Mouse (Mus musculus) layer of hippocampus, adult 9-11 months (tissue): Measurements from ENCODE around the gene Ipo7.
"Not testable (repeated sequence)": the region's sequence is repeated elsewhere in the genome, so short reads cannot be mapped to it uniquely, and the experiment has no call there.

Experiments used
- DNase-seq: peaks from one replicate; pipeline ENCODE4 v3.0.0; 2022

Gene Ipo7

DNA sequence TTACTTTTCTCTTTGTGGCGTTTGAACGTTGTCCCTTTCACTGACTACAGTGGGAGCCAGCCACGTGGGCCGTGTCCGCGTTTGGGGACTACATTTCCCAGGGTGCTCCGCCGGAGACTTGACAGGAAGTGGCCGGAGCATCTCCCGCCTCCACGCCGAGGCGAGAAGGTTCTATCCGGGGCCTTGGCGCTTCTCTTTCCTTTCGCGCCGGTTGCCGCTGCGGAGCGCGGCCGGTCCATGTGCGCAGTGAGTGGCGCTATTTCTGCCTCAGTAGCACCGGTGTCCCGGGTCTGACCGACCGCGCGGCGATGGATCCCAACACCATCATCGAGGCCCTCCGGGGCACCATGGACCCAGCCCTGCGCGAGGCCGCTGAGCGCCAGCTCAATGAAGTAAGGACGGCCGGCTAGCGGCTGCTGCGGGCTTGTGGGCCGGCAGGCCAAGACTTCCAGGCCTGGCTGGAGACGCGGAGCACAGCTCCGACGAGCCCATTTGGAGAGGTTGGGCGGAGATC is at the start of gene Ipo7:
TSS of gene Ipo7 (plus strand) at position 158 of the 514 bp plus-strand sequence.
- peak; percentile 93 for DNase-seq

DNA sequence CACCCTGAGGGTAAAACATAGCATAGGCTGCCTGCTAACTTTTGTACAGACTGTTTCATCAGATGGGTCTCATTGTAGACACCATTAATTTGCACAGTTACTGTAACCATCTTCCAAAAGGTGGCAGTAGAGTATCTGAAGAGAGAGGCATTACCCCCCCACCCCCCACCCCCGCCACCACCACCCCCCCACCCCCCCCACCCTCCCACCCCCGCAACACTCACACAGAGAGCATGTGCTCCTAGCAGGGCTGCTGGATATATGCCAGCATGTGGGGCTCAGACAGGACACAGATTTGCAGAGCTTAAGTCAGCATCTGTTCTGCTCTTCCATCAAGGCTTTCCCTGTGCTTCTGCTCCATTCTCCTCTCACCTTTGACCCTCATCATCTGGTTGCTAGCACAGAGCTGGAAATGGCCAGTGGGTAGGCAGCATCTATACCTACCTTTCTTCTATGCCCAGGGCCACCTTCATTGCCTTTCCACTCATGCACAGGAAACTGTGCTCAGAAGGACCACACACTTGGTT is 49.1 kb upstream of the Ipo7 start:
- peak; percentile 80 for DNase-seq

DNA sequence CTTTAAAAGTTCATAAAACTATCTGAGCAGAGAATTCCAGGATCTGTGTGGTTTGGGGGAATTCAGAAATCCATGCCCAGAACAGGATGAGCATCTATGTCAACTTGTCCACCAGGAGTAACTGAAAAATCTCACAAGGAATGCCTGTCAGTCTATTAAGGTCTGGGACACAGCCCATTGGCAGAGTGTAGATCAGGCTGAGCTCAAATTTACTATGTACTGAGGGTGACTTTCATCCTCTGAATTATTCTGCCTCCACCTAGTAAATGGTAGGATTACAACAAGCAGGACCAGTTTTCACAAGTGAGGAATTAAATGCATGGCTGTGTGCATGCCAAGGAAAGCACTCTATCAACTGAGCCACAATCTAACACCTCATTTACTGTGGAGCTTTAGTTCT is 48.5 kb upstream of the Ipo7 start:
- DNase-seq, result no peak

DNA sequence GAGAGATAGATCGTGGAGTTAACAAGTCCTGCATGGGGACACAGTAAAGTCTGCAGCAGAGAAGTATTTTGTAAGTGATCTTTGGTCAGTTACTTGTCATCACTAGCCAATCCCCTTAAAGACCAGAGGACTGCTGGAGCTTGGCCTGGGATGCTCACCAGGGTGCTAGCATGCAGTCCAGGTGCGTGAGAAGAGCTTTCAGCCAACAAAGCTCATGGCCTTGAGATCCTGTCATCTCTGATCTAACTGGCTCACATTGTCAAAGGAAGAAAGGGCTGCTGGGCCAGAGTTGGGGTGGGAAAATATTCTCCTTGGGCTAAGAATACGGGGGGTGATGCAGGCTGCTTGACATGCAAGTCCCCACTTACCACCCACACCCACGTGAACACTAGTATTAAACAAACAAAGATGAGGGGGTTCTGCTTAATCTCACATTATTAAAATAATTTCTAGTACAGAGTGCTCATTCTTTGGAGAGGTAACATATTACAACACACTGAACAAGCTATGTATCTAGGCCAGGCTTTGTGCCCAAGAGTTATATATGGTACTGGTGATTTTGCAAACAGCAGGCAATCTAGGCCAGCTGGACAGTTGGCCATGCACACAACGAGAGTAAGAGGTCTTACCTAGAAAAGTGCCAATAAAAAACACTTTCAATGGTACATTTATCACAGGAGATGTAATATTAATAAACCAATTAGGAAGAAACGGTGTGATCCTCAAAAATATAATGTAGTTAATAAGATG is 41.9 kb upstream of the Ipo7 start:
- DNase-seq, result no peak

DNA sequence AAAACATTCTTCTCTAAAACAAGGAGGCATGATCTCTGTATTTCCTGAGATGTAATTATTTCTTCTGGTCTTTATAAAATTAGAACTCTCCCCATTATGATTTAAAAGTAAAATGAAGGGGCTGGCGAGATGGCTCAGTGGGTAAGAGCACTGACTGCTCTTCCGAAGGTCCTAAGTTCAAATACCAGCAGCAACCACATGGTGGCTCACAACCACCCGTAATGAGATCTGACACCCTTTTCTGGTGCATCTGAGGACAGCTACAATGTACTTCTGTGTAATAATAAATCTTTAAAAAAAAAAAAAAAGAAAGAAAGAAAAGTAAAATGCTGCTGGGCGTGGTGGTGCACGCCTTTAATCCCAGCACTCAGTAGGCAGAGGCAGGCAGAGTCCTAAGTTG is 40.9 kb upstream of the Ipo7 start:
- DNase-seq, result not testable (repeated sequence)

DNA sequence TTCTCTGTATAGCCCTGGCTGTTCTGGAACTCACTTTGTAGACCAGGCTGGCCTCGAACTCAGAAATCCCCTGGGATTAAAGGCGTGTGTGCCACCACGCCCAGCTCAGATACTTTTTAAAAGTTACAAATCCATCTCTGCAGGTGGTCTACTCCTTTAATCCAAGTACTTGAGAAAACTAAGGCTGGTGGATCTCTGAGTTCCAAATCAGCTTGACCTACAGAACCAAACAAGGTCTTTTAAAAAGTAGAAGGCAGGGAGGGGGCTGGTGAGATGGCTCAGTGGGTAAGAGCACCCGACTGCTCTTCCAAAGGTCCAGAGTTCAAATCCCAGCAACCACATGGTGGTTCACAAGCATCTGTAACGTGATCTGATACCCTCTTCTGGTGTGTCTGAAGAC is 33.5 kb upstream of the Ipo7 start:
- DNase-seq, result not testable (repeated sequence)

DNA sequence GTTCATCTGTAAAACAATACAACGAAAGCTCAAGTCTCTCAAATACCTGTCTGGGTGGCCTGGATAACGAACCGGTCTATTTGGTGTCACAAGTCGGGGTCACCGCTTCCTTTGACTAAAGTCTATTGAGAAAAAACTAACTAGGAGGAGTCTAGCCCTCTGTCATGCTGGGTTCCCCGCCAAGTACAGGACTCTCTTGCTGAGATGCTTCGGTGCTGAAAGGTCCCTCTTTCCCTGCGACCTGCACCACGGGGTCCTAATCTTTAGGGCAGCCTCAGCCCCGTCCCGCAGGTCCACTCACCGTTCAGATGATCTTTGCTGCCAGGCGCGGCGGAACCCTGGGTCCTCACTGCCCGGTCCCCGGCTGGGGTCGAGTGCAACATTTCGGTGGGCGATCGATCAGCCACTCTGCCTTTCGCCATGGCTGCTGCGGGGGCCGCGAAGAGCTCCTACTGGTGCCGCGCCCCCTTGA is 32.4 kb upstream of the Ipo7 start:
- DNase-seq, result no peak

DNA sequence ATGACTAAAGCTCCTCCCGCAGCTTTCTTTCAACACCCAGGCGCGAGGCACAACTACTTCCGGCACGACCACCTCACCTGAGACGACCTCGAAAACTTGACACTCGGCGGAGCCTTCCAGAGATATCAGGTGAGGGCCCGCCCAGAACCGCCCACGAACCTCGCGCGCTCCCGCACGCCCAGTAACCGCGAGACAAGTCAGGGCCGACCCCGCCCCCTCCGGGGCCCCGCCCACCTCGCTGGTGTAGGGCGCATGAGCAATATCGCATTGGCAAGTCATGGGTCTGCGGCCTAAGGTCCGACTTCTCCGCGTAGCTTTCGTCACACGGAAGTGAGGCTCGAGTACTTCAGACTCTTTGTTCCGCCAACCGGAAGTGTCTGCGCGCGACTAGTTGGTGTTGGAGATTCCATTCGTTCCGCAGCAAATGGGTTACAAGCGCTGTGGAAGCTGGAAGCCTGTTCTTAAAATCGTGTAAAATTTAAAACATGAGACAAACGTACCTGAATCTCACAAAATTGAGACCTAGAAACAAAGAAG is 31.9 kb upstream of the Ipo7 start:
- DNase-seq, result peak; percentile 99

DNA sequence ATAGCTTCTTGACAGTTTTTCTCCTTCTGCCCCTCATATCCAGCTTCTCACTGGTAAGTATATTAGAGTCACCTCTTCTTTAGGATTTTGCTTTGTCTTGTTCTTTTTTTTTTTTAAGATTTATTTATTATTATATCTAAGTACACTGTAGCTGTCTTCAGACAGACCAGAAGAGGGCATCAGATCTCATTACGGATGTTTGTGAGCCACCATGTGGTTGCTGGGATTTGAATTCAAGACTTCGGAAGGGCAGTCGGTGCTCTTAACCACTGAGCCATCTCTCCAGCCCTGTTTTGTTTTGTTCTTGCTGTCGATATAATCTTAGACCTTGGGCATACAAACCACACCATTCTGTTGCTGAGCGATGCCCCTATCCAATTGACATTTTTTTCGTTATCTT is 31.3 kb upstream of the Ipo7 start, which contains the start of gene Tmem41b:
TSS of gene Tmem41b (minus strand) at position 155 of the 400 bp plus-strand sequence.
- peak; percentile 44 for DNase-seq

DNA sequence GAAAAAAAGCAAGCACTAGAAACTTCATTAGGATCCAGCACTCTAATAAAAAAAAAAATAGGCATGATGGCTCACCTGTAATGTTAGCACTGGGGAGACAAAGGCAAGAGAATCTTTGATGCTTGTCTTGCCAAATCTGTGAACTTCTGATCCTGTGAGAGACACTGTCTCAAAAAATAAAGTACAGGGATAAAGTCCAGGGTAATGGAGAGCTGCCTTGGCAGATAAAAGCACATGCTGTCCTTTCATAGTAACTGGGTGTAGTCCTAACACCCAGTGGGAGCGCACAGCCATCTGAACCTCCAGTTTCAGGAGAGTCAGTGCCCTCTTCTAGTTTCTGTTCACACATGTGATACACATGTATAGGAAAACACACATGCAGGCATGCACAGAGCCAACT is 26.8 kb upstream of the Ipo7 start:
- no peak for DNase-seq

DNA sequence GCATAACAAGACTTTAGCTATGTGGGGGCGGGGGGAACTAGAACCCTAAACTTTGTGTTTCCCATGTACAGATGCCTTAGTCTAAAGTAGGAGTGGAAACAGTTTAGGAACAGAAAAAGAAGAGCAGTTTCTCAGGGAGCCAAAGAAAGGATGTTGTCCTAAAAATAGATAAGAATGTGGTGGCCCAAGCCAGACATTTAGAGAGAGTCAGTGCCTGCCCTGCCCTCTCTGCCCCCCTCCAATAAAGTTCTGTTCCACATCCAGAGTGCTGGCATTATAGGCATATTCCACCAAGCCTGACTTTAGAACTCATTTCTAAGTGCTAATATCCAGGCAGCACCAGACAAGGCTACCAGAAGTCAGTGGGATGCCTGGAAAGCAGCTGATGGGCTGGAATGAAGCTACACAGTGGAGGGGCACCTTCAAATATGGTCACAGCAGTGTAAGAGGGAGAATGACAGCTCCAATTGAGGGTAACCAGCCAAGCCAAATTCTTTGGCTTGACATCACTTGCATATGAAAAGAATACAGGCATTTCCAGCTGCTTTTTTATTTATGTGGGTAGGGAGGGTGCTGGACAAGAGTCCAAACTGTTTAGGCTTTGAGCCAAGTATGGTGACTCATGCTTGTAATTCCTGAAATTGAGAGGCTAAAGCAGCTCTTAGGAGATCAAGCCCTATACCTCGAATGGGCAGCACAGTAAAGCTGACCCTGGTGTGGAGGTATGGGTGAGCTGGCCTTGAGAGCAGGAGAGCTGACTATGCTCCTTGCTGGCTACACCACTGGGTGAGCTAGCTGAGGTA is 24.7 kb upstream of the Ipo7 start:
- no peak for DNase-seq

DNA sequence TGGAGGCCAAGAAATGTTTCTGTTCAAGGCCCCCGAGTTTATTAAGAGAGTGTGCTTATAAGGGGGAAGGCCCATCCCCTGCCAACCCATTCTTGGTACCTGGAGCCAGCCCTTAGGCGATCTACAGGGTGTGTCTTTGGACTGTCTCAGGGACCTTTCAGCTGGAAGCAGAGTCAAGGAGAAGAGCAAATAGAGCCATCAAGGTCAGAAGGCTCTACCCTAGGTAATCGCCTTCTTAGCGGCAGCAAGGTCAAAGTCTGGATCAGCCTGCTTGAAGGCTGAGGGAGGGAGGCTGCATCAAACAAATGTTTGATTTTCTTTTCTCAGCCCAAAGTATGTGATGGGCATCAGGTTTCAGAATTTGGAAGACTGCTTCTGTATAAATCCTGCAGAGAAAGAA is 19.7 kb upstream of the Ipo7 start:
- DNase-seq, result no peak

DNA sequence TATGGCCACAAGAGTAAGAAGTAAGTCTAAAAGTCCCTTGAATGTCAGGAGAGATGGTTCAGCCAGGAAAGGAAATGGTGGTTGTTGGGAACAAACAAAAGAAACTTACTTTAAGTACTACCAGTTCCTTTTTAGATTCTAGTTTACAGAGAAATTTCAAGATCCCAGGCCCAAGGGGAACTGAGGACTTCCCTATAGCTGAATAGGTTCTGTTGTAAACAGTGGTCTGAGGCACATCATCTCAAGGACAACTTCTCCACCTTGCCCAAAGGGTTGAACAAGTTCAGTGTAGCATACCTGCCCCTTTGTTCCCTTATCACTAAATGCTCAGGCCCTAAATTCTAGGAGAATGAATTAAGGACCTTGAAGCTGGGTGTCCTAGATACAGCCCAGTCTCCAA is 16.0 kb upstream of the Ipo7 start:
- DNase-seq, result no peak

DNA sequence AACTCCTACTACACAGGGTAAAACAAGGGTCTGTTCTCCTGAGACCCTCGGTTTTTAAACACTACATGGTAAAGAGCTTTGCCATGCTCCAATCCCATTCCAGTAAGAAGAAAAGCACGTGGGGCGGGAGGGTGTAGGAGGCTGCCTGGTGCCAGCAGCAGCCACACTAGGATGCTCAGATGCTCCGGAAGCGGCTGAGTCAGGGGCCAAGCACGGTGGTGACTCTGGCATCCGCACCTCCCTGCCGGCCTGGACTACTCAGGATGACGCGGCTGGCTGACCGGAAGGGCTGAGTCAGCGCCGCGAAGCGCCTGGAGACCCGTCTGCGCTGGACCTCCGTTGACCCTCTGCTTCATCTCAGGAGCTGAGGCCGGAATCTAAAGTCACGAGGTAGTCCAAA is 15.1 kb upstream of the Ipo7 start:
- peak; percentile 47 for DNase-seq

DNA sequence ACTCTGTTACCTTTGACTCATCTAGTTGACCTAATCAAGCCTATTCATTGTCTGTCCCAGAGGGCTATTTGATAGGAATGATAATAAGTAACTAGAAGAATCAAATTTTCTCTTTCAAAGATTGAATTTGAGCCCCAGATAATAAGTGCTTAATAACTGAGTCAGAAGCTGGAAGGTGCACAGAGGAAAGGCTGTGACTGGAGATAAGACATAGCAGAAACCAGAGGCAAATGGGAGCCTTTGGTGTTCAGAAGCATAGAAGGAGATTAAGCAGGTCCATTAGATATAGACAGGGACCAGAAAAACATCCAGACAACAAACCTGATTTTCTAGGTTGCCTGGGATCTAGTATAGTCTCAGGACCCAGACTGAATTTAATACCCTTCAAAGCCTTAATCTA is 12.1 kb upstream of the Ipo7 start:
- DNase-seq, result no peak

DNA sequence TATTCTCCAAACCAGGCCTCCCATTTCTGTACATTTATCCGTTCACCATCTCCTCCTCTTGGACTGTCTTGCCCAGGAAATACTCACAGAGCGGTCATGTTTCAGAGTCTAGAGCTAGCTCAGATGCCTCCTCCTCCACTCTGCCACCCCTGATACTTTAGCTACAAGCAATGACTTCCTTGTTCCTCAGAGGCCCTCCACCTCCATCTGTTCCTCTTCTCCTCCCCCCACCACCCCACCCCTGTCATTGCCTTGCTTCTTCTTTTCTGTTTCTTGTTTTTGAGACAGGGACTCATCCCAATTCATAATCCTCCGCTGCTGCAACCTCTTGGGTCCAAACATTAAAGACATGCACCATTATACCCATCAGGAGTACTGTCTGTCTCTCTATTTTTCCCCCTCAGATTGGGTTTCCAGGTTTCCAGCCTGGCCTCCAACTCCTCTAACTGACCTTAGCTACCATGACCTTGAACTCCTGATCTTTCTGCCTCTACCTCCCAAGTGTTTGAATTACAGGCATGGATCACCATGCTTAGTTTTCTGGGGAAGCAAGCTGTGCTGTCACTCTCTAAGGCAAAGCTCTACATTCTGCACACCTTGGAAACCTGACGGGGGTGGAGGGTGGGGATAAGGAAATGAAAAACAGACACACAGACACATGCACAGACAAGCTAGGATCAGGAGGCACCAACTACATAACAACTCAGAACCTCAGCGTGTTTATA is 11.4 kb upstream of the Ipo7 start:
- DNase-seq, result no peak

DNA sequence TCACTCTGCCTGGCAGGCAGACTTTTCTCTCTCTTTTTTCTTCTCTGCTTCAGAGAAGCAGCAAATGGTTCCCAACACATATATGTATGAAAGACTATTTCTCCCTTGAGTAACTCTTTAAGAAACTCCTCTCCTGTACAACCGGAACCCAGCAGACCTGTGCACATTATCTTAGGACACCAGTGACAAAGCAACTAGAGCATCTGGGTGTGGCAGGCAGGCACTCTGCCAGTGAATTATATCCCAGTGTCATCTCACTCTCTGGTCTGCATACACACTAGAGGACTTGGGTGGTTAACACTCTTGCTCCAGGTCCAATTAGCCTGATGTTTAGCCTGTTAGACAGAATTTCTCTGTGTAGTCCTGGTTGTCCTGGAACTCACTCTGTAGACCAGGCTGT is 9.6 kb upstream of the Ipo7 start:
- no peak for DNase-seq

DNA sequence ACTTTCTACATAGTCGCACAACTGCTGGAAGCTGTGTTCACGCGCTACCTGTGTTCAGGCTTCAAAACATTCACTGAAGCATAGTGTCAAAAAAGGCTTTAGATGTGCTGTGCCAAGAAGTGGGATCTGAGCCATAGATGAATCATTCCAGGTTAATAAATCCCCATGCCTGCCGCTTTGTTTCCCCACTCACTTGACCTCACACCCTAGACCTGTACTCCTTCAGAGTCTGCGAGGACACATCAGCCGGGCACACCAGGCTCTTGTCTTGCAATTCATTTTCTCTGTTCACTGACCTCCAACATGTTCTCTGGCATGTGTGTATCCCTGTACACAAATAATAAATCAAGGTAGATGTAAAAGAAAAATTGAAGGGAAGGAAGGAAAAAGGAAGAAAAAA is 9.0 kb upstream of the Ipo7 start:
- DNase-seq, result no peak

DNA sequence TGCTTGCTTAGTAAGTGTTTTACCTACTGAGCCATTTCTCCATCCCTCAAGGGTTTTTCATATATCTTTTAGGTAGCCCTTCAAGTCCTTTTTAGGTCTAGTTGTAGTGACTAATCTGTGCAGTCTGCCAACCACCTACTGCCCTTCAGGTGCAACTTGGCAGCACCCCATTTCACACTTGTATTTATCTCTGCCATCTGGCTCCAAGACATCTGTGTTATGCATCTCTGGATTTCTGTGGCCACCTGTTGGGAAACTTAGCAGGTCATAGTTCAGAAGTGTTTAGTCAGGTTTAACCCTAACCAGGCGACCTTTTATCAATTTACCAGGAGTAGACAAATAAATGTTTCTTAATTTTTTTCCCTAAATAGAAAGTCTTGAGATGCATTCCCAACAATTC is 6.7 kb upstream of the Ipo7 start:
- no peak for DNase-seq

DNA sequence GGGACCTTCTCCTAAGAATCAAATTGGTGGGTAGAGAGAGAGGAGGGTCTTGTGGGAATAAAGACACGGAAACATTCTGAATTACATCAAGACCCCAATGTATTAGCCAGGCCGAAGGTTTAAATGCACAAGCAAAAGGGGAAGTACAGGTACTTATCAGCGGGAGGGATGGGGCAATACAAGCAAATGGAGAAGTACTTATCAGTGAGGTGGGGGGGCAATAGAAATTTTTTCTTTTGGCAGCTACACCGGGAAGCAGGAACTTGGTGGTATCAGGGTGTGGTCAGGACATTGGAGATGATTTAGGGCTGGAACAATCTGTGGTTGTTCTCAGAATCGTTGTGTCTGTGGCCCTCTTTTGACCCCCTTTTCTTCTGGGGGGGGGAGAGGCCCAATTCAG is 3.8 kb upstream of the Ipo7 start:
- DNase-seq, result no peak

DNA sequence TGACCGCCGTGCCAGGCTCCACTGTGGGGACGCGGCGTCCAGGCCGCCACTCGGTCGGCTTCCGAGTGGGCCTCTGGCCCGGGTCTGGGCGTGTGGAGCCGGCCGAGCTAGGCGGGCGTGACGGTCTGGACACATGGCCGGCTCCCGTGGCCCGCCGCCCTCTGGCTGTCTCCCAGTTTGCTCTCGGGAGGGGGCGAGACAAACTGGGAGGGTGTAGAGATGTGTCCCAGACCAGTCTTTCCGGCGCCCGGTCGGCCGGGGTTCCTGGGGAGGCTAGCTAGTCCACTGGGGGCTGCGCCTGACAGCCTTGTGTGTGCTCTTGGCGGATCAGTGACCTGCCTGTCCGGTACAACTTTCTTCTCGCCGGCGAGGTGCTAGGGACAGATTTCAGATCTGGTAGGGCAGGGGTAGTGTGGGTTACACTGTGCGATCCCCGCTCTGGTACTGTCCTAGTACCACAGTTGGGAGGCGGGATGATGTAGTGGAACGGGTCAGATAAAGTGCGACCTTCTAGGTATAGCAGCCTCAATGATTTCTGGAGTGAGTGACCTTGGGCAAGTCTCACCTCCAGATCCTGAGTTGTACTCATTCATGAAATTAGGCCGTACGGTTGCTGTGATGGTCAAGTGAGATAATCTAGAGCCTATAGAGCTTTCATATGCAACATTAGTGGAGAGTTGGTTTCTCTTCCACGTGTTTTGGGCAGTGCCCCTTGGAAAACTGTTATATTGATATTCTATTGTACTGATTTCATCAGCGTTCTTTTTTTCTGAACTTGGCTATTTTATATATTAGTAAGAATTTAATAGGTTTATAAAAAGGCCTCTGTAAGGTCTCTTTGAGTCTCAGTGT is 783 bp downstream of the Ipo7 start:
- DNase-seq, result peak; percentile 37

DNA sequence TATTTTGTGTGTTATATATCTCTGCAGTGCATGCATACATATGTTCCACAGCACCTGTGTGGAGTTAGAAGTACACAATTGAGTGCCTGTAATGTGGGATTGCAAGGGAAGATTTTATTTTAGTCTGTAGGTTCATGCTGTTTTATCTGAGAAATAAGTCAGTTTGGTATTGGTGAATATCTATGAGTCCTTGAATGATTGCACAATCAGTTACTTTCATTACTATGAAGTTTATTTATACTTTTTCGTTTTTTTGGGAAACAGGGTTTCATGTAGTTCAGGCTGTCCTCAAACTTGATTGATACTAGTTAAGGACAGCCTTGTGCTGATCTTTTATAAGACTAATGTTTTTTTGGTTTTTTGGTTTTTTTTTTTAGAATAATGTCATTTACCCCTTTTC is 5.5 kb downstream of the Ipo7 start:
- no peak for DNase-seq
